Mouse (Mus musculus): ENCODE results near the gene Lrmda. TPM values are rescaled to one million over a fixed set of nuclear protein-coding genes. Genes with fewer than 3 reads are reported as not detected.
"Not testable (repeated sequence)": the region's sequence is repeated elsewhere in the genome, so short reads cannot be mapped to it uniquely, and the experiment has no call there.

The Lrmda gene
- total RNA-seq, 2 experiments from 2014 or later = 0.66 to 0.97 TPM

GRCm38 (mm10) chr14:22759216-22759615 lies 739.7 kb downstream of the Lrmda start:
- intact Hi-C loops (cut with DNase I) = no loop called here

GRCm38 (mm10) chr14:22759673-22760072 lies 740.2 kb downstream of the Lrmda start:
- intact Hi-C loops (cut with DNase I) = no loop called here

More at GRCm38 (mm10) chr14:22759216-22759615, 739.7 kb downstream of the Lrmda start:
- no peak for DNase-seq (ENCODE audit: low spot score in 2 of 2)

GRCm38 (mm10) chr14:22760241-22761039 lies 740.9 kb downstream of the Lrmda start:
- intact Hi-C loops (cut with DNase I) = no loop called here
- DNase-seq (ENCODE audit: low spot score in 2 of 2) = peak in 1 of 2 experiments; percentile 23

More at GRCm38 (mm10) chr14:22759673-22760072, 740.2 kb downstream of the Lrmda start:
- DNase-seq (ENCODE audit: low spot score in 2 of 2) = no peak

GRCm38 (mm10) chr14:22781709-22782108 lies 762.2 kb downstream of the Lrmda start:
- intact Hi-C loops (cut with DNase I) = no loop called here
- DNase-seq (ENCODE audit: low spot score in 2 of 2) = no peak

- DNase-seq (ENCODE audit: low spot score in 2 of 2) = no peak
- intact Hi-C loops (cut with DNase I) = no loop called here
Observed at GRCm38 (mm10) chr14:22782365-22782764, 762.9 kb downstream of the Lrmda start.

- intact Hi-C loops (cut with DNase I) = no loop called here
- DNase-seq (ENCODE audit: low spot score in 2 of 2) = no peak
Observed at GRCm38 (mm10) chr14:22783211-22784161, 764.0 kb downstream of the Lrmda start.

GRCm38 (mm10) chr14:22800020-22800419 lies 780.5 kb downstream of the Lrmda start:
- intact Hi-C loops (cut with DNase I) = loop anchor here (10.0 kb wide), 2 partner anchors 225 to 245 kb away; no protein-coding TSS in a partner anchor

GRCm38 (mm10) chr14:22800871-22801636 lies 781.5 kb downstream of the Lrmda start:
- DNase-seq (ENCODE audit: low spot score in 2 of 2) = no peak
- intact Hi-C loops (cut with DNase I) = loop anchor here (10.0 kb wide), 2 partner anchors 226 to 244 kb away; no protein-coding TSS in a partner anchor

More at GRCm38 (mm10) chr14:22800020-22800419, 780.5 kb downstream of the Lrmda start:
- no peak for DNase-seq (ENCODE audit: low spot score in 2 of 2)

GRCm38 (mm10) chr14:22801714-22802113 lies 782.2 kb downstream of the Lrmda start:
- intact Hi-C loops (cut with DNase I) = loop anchor here (10.0 kb wide), 2 partner anchors 227 to 243 kb away; no protein-coding TSS in a partner anchor
- DNase-seq (ENCODE audit: low spot score in 2 of 2) = not testable (repeated sequence)

- intact Hi-C loops (cut with DNase I) = loop anchor here (10.0 kb wide), 2 partner anchors 233 to 237 kb away; no protein-coding TSS in a partner anchor
- no peak for DNase-seq (ENCODE audit: low spot score in 2 of 2)
Observed at GRCm38 (mm10) chr14:22807324-22807723, 787.8 kb downstream of the Lrmda start.

- DNase-seq (ENCODE audit: low spot score in 2 of 2) = peak; percentile 68 to 72
- intact Hi-C loops (cut with DNase I) = loop anchor here (2.0 to 10.0 kb wide), 3 partner anchors 233 to 821 kb away; no protein-coding TSS in a partner anchor
Observed at GRCm38 (mm10) chr14:22807726-22808594, 788.4 kb downstream of the Lrmda start.

GRCm38 (mm10) chr14:22808595-22809166 lies 789.2 kb downstream of the Lrmda start:
- intact Hi-C loops (cut with DNase I) = loop anchor here (2.0 to 10.0 kb wide), 3 partner anchors 234 to 822 kb away; no protein-coding TSS in a partner anchor
- DNase-seq (ENCODE audit: low spot score in 2 of 2) = no peak

GRCm38 (mm10) chr14:22809229-22809628 lies 789.7 kb downstream of the Lrmda start:
- DNase-seq (ENCODE audit: low spot score in 2 of 2) = no peak
- intact Hi-C loops (cut with DNase I) = loop anchor here (2.0 to 10.0 kb wide), 3 partner anchors 234 to 822 kb away; no protein-coding TSS in a partner anchor

GRCm38 (mm10) chr14:22810531-22810930 lies 791.0 kb downstream of the Lrmda start:
- no peak for DNase-seq (ENCODE audit: low spot score in 2 of 2)
- intact Hi-C loops (cut with DNase I) = loop anchor here (10.0 kb wide), 1 partner anchor 426 kb away; no protein-coding TSS in a partner anchor

GRCm38 (mm10) chr14:22812824-22813223 lies 793.3 kb downstream of the Lrmda start:
- intact Hi-C loops (cut with DNase I) = loop anchor here (10.0 kb wide), 1 partner anchor 428 kb away; no protein-coding TSS in a partner anchor
- no peak for DNase-seq (ENCODE audit: low spot score in 2 of 2)

- intact Hi-C loops (cut with DNase I) = loop anchor here (10.0 kb wide), 1 partner anchor 429 kb away; no protein-coding TSS in a partner anchor
- DNase-seq (ENCODE audit: low spot score in 2 of 2) = no peak
Observed at GRCm38 (mm10) chr14:22813389-22813788, 793.9 kb downstream of the Lrmda start.

GRCm38 (mm10) chr14:22814811-22815345 lies 795.4 kb downstream of the Lrmda start:
- no peak for DNase-seq (ENCODE audit: low spot score in 2 of 2)
- intact Hi-C loops (cut with DNase I) = loop anchor here (10.0 kb wide), 1 partner anchor 430 kb away; no protein-coding TSS in a partner anchor
